Mouse (Mus musculus) left cerebral cortex, postnatal 4 days (tissue): ENCODE data around the gene Cracr2a. TPM values are rescaled to one million over a fixed set of nuclear protein-coding genes. Genes with fewer than 3 reads are reported as not detected.
A peak's percentile ranks its signal among the peaks of the same experiment; 100 is the strongest.

Source experiments
- DNase-seq: peaks from one replicate; pipeline ENCODE4 v3.0.0-alpha.2; 2022
- intact Hi-C: fragments of 180-260 bp; cut with DNase I; formaldehyde crosslinking; loops from one replicate; pipeline ENCODE4 v1.15.1; 2025
- total RNA-seq, 2 experiments: library from RNA; stranded (reverse); gene quantifications; 2 replicates each; pipeline ENCODE4 v1.2.3; 2021

Cracr2a gene
- total RNA-seq, 2 experiments from 2014 or later, result 1.2 to 1.4 TPM

DNA sequence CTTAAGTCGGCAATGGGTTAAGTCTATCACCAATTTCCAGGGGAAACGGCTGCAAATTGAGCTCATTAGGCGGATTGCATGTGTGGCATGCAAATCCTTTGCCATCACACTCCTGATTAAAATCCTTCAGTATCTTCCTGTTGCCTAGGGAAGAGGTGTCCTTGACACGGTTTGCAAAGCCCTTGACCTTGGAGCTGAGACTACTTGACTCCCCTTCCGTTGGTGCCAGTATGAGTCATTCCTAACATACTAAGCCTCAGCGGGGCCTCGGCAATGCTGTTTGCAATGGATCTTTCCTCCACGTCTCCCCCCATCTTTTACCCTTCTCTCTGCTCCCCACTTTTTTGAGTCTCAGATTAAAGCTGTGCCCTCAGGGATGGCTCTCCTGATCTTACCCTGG, 122.4 kb downstream of the Cracr2a start:
- no peak for DNase-seq
- intact Hi-C loops, result no loop called here

DNA sequence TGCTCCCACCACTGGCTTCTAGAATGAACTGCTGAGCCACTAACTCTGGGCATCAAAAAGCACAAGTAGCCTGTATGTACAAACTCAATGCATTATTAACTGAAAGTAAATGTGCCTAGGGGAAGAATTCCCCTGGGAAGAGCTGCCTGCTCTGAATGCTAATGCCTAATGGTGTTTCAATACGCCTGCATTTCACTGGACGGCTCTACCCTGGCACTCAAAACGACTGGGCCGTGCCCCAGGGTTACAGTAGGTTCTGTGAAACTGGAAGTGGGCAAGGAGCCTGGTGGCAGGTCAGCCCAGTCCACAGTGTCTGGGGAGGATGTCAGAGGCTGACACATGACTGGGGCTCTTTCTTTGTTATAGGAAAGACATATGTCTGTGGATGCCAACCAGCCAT, 123.8 kb downstream of the Cracr2a start:
- peak; percentile 44 for DNase-seq
- intact Hi-C loops, result no loop called here

DNA sequence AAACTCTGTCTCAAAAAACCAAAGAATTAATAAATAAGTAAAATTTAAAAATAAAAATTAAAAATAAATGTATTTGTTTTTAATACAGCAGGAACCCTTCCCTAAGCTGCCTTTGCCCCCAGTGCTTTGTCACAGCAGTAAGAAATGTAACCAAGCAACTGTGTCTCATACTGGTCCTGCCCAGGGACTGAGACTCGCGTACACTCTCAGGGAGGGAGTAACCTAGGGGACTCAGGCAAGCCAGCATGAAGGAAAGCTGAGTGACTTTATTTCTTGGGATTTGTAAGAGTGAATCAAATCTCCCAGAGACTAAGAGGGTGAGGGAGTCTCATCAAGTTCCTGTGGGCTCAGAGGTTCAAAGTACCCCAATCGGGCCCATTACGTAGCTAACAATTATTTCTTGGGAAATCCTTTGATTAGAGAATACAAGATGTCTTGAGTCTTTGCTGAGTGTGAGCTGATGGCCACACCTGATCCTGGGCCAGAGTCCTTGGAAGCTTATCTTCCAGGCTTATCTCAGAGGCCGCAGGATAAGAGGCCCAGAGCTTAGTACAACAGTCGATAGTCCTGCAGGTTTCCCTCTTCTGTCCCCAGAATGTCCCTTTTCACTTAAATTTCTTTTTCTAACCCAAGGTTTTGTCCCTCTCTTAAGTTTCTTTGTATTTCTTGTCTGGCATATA, 126.2 kb downstream of the Cracr2a start:
- DNase-seq, result no peak
- intact Hi-C loops, result no loop called here

DNA sequence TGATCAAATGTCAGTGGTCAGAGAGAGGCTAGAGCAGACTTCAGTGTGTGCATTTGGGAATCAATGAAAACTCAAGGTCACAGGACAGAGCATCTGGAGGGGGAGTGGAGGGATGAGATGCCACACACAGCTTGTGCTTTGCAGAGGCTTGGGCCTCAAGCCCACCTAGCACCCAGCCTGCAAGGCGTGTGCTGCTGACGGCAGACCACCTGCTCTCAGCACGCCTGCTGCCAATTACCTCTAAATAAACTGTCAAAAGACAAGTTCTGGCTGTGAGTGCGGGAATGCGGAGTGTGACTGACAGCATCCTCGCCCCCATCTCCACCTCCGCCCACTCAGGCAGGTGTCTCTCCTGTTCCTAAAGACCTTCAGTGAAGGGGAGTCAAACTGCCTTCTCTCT, 131.2 kb downstream of the Cracr2a start:
- intact Hi-C loops, result no loop called here
- DNase-seq, result no peak

DNA sequence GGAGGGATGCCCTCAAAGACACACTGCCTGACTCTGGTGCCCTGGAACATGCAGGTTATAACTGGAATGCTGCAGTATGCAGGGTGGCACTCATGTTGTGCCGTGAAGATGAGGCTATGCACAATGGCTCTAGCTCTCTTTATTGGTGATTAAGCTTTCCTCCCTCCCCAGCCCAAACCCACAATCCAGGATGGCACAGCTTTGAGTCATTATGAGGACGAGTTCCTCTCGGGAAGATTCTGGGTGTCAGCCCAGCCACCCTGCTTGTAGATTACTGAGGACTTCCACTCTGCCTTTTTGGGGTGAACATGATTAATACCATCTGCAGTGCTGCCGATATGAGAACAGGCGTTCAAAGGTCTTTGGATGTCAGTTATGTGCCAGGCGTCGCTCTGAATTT, 132.5 kb downstream of the Cracr2a start:
- DNase-seq, result no peak
- intact Hi-C loops, result no loop called here

DNA sequence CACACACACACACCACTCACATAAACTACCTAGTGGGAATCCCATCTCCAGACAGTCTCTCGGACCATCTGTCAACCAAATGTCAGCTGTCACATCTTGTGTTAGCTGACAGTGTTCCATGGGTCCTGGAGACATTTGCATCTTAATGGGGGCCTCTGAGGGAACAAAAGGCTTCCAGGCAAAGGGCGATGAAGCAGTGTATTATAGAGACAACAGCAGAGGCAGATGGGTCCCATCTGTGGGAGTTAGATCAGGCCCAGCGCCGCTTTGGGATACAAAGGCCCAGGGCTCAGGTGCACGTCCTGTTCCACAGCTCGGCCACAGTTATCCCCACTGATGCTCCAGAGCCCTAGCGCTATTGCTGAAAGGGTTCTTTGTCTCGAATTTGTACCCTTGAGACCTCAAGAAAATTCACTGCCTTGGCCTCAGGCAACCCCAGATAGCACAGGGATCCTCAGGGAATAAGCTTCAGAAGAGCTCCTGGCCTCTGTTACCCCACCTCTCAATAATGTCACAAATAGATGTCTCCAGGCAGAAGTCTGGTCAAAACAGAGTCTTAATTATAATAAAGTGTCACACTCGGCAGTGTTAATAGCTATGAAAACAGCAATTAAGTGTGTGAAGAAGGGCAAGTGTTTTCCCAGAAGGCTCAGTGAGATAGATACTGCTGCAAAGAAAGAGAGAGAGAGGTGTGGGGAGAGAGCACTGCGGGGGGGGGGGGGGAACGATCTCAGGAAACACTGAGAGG, 140.1 kb downstream of the Cracr2a start:
- peak; percentile 74 for DNase-seq
- intact Hi-C loops, result no loop called here

DNA sequence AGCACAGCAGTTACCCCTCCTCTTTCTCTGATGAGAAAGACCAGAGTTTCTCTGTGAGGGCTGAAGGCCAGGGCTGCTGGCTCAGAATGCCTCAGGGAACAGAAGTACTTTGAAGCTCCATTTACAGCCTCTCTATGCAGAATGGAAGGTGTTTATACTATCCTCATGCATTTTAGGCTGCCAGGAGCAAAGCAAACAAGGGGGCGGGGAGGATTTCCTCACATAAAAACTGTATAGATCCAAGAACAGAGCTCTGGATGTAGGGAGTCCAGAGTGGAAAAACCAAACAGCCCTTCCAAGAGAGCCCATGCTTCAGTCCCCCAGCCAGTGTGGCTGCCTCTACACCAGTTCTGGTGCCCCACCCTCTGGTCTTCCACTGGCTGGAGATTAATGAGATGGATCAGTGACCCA, 147.1 kb downstream of the Cracr2a start:
- intact Hi-C loops, result no loop called here
- no peak for DNase-seq

DNA sequence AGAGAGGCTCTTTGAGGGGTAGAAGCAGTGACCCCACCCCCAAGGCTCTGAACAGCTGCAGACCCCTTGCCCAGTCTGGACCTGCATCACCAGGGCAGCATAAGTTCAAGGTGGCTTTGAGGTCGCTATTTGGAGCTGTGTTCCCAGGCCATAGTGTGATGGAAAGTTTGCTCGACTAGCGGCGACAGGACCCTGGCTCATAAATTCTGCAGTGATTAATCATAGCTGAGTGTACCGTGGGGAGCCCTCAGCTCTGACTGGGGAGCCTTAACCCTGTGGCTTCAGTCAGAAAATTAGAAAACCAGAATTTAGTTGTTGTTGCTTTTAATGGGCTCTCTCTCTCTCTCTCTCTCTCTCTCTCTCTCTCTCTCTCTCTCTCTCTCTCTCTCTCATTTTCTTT, 153.8 kb downstream of the Cracr2a start:
- no peak for DNase-seq
- intact Hi-C loops, result no loop called here

DNA sequence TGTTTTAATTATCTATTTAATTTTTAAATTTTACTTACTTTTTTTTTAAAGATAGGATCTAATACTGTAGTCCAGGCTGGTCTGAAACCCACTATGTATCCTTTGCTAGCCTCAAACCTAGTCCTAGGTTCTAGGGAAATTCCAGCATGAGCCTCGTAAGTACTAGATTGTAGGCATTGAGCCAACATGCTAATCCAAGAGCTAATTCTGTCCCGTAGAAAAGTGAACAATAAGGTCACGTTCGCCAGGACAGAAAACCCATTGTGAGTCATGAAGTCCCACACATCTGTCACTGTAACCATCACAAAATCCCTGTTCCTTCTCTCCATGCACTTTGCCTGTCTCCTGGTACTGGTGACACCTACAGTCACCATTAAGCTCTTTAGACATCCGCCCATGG, 154.3 kb downstream of the Cracr2a start:
- intact Hi-C loops, result no loop called here
- DNase-seq, result no peak

DNA sequence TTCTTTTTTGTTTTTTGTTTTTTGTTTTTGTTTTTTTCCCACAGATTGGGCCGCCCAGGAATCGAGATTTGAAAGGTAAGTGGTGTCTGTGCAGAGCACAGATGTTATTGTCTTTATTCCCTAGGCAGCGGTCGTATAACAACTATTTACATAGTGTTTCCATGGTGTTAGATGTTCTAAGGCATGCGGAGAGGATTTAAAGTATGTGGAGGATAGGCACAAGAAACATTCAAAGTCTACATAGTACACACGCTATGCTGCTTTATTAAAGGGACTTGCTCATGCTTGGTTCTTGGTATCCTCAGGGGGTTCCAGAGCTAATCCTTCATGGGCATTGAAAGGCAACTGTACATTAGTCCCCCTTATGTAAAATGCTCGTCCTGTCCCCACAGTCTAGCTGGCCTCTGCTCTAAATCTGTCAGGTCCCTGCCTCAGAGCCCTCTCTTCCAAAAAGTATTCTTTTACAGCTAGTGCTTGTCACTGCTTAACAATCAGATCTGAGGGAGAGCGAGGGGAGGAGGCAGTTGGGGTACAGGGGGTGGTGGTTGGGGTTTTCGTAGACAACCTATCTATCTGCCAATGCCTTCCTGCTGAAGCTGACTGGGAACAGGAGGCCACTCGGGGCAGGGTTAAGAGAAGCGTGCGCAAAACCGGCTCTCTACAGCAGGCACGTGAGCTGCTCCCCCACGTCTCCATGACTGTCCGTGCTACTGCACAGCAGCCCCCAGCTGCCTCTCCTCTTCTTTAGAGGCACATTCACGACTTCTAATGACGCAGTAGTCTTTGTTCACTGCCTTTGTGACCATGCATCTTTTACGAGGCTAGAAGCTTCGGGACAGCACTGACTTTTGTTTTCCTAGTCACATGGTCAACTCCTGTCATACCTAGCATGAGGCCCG, 156.3 kb downstream of the Cracr2a start:
- intact Hi-C loops, result no loop called here
- no peak for DNase-seq

DNA sequence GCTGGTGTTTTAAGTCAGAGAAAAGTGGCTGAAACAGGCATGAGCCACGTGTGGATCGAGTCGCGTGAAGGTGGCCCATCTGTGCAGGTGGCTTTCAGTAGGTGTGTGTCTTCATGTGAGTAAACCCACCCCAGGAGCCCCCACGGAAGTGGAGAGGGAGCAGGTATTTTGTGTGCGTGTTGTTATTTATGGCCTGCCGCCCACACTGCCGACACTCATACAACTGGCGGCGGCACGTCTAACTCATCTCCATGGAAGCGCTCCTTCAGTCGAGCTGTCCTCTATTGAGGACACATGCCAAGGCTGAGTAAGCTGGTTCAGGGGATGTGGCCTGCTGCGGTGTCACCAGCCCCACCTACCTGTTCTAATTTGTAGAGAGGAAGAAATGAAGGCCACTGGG, 158.7 kb downstream of the Cracr2a start:
- intact Hi-C loops, result no loop called here
- no peak for DNase-seq

DNA sequence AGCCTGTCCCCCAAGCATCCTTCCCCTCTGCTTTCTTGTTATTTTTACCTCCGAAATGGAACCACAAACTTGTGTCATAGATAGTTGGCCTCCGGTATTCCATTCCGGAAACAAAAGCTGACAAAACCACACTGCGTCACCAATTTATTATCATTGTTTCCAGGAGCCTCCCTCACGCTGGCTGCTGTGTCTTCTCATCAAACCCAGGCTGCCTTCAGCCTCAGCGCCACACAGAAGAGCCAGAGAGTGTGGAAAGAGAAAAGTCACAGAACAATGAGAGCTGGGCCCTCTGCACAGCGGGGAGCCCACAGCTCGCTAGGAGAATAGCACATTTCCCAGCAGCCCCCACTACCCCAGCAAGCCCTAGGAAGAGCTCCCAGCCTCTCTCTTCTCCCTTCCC, 162.0 kb downstream of the Cracr2a start:
- DNase-seq, result no peak
- intact Hi-C loops, result no loop called here

Other genes starting within 250 kb of the Cracr2a start
- gene Parp11, start 114.5 kb upstream of the Cracr2a start, total RNA-seq, result 10 to 100 TPM; 59.1 to 60.9 TPM
- 10 to 100 TPM; 59.6 to 63.5 TPM for gene Prmt8, start 208.1 kb downstream of the Cracr2a start, total RNA-seq